Mouse (Mus musculus) midbrain, embryonic 12.5 days (tissue): ENCODE measurements around the gene Dmxl2. TPM values are rescaled to one million over a fixed set of nuclear protein-coding genes. Genes with fewer than 3 reads are reported as not detected.
A peak's percentile ranks its signal among the peaks of the same experiment; 100 is the strongest.

ENCODE experiments used
- ATAC-seq: fragments of 200-750 bp; cut with Nextera tagmentation; 2 replicates; pipeline ENCODE4 v1.8.0; 2017; ENCODE audit warnings: low read depth, moderate TSS enrichment, moderate library complexity; ENCODE audit not compliant: low FRiP score
- H3K27ac ChIP-seq: fragments of 300-500 bp; sonication (generic); replicated peaks from 2 replicates; pipeline ENCODE4 v1.5.1; 2016; ENCODE audit warnings: mild to moderate bottlenecking
- H3K27me3 ChIP-seq: fragments of 300-500 bp; sonication (generic); 2 replicates; pipeline ENCODE4 v1.6.1; 2016; ENCODE audit warnings: mild to moderate bottlenecking
- H3K36me3 ChIP-seq: fragments of 300-500 bp; sonication (generic); 2 replicates; pipeline ENCODE4 v1.6.1; 2016
- H3K4me1 ChIP-seq: fragments of 300-500 bp; sonication (generic); 2 replicates; pipeline ENCODE4 v1.6.1; 2016
- H3K4me2 ChIP-seq: fragments of 300-500 bp; sonication (generic); replicated peaks from 2 replicates; pipeline ENCODE4 v1.6.1; 2016; ENCODE audit warnings: mild to moderate bottlenecking, moderate library complexity
- H3K4me3 ChIP-seq: fragments of 300-500 bp; sonication (generic); 2 replicates; pipeline ENCODE4 v1.5.1; 2016; ENCODE audit warnings: mild to moderate bottlenecking
- H3K9ac ChIP-seq: fragments of 300-500 bp; sonication (generic); replicated peaks from 2 replicates; pipeline ENCODE4 v1.6.1; 2016; ENCODE audit warnings: mild to moderate bottlenecking, moderate library complexity
- H3K9me3 ChIP-seq: fragments of 300-500 bp; sonication (generic); 2 replicates; pipeline ENCODE4 v1.6.1; 2016; ENCODE audit warnings: mild to moderate bottlenecking
- WGBS: fragments of 180-500 bp; shearing (Covaris S2); methylation state at CpG from one replicate; pipeline ENCODE4 v1.1.7; 2016; 5-methylcytosine and 5-hydroxymethylcytosine counted together
- polyA plus RNA-seq: library from polyadenylated mRNA; unstranded; fragments of >200 nt; fragmentation: Nextera tagmentation; extraction: Ambion mirVana; gene quantifications from 2 replicates; pipeline ENCODE4 v1.2.1, GENCODE M21; 2016

Gene Dmxl2
- polyA plus RNA-seq, 1 experiment from 2014 or later = 20.8 TPM

DNA sequence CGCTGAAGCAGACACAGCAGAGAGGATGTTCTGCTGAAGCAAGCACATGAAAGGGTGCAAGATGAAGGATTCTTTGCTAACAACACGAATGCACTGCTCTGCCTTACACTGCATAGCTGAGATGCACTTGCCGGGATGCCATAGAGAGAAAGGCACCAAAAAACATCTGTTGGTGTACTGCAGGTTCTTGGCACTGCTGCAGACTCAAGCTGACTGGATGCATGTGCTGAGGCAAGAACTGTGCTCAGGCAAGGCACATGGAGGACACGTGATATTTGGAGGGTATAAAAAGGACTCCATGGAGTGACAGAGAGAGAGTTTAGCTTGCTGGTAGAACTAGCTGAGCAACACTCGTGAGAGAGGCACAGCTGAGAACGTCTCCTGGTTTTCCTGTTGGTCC, 62.4 kb downstream of the Dmxl2 start:
- Histone ChIP-seq H3K9ac (no peak overlapping the region), H3K27ac (no peak overlapping the region), H3K4me1 (no peaks in the 10 kb centered on the region), H3K4me3 (no peak overlapping the region), H3K4me2 (no peak overlapping the region), H3K36me3 (no peaks in the 10 kb centered on the region), H3K9me3 (no peaks in the 10 kb centered on the region), H3K27me3 (no peaks in the 10 kb centered on the region)
- WGBS = 85% methylated on average over 6 of the region's 6 CpGs
- ATAC-seq = no peak

DNA sequence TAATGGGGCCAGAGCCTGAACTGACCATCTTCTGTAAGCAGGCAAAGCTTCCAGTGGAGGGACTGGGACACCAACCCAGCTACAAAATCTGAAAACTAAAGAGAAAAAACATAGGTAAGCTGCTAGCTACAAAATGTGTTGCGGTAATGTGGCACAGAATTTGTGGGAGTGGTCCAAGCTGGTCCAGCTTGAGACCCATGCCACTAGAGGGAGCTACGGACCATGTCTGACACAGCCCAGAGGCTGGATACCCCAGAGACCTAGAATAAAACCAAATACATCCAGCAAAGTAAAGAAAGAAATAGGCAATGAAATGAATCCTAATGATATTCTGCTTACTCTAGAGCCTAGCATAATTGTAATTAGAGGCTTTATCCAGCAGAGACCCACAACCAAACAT, 63.2 kb downstream of the Dmxl2 start:
- no peaks in the 10 kb centered on the region for H3K4me1 ChIP-seq
- H3K36me3 ChIP-seq = no peaks in the 10 kb centered on the region
- H3K27me3 ChIP-seq = no peaks in the 10 kb centered on the region
- ATAC-seq = no peak
- WGBS = 33% methylated on average over 2 of the region's 2 CpGs
- no peak overlapping the region for H3K27ac ChIP-seq
- H3K9ac ChIP-seq = no peak overlapping the region
- H3K4me2 ChIP-seq = no peak overlapping the region
- H3K4me3 ChIP-seq = no peak overlapping the region
- no peaks in the 10 kb centered on the region for H3K9me3 ChIP-seq

DNA sequence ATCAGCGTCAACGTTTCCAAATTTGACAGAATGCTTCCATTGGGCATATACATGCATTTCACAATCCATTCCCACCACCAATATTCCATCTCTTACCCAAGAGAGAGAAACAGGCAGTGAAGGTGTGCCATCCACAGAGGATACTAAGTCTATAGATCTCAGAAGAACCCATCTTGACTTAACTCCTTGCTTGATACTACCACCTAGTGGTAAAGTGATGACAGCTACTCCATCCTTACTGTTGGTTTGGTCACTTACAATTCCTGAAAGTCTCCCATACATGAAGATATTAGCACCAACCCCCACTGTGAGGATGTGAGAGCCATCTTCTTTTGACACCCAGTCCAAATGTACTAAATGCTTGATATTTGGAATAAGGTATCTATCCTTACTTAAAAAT, 85.2 kb downstream of the Dmxl2 start:
- H3K27me3 ChIP-seq = no peaks in the 10 kb centered on the region
- no peak for ATAC-seq
- WGBS = 92% methylated on average over 2 of the region's 2 CpGs
- no peak overlapping the region for H3K9ac ChIP-seq
- no peak overlapping the region for H3K4me3 ChIP-seq
- no peak overlapping the region for H3K4me2 ChIP-seq
- H3K36me3 ChIP-seq = peaks cover 6% of the 10 kb centered on the region
- no peaks in the 10 kb centered on the region for H3K9me3 ChIP-seq
- no peak overlapping the region for H3K27ac ChIP-seq
- no peaks in the 10 kb centered on the region for H3K4me1 ChIP-seq

DNA sequence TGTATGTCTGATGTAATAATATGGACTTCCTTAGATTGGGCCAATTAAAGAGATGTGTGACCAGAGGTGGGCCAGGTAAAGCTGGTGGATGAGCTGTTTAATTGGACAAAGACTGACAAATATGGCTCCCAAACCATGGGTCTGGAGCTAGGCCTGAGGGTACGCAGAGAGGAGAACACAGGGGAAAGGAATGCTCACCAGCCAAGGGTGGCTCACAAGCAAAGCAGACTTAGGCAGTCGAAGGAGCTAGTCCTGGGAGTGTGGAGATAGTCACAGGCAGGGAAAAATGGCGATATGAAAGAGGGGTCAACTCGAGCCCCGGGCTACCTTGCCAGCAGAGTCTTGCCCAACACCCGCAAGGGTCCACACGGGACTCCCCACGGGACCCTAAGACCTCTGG, 144.7 kb downstream of the Dmxl2 start:
- H3K4me2 ChIP-seq = no peak overlapping the region
- H3K9me3 ChIP-seq = no peaks in the 10 kb centered on the region
- WGBS = 92% methylated on average over 6 of the region's 8 CpGs
- H3K36me3 ChIP-seq = no peaks in the 10 kb centered on the region
- H3K9ac ChIP-seq = no peak overlapping the region
- no peaks in the 10 kb centered on the region for H3K27me3 ChIP-seq
- H3K4me1 ChIP-seq = no peaks in the 10 kb centered on the region
- H3K27ac ChIP-seq = no peak overlapping the region
- no peak for ATAC-seq
- H3K4me3 ChIP-seq = no peak overlapping the region

DNA sequence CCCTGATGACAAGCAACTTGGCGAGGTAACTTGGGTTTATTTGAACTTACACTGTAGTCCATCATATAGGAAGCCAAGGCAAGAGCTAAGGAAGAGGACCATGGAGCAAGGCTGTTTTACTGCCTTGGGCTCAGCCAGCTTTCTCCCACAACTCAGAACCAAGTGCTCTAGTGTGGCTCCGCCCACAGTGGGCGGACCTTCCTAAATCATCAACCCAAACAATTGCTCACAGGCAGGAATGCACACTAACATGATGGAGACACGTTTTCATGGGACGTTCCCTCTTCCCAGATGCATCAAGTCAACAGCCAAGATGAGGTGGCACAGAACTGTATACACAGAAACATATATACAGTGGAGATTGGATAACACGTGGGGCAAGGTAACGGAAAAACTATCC, 159.4 kb downstream of the Dmxl2 start:
- Histone ChIP-seq H3K27me3 (no peaks in the 10 kb centered on the region), H3K9ac (no peak overlapping the region), H3K36me3 (no peaks in the 10 kb centered on the region), H3K4me1 (no peaks in the 10 kb centered on the region), H3K27ac (no peak overlapping the region), H3K4me2 (no peak overlapping the region), H3K9me3 (no peaks in the 10 kb centered on the region), H3K4me3 (no peak overlapping the region)
- no peak for ATAC-seq
- 83% methylated on average over 7 of the region's 7 CpGs for WGBS

DNA sequence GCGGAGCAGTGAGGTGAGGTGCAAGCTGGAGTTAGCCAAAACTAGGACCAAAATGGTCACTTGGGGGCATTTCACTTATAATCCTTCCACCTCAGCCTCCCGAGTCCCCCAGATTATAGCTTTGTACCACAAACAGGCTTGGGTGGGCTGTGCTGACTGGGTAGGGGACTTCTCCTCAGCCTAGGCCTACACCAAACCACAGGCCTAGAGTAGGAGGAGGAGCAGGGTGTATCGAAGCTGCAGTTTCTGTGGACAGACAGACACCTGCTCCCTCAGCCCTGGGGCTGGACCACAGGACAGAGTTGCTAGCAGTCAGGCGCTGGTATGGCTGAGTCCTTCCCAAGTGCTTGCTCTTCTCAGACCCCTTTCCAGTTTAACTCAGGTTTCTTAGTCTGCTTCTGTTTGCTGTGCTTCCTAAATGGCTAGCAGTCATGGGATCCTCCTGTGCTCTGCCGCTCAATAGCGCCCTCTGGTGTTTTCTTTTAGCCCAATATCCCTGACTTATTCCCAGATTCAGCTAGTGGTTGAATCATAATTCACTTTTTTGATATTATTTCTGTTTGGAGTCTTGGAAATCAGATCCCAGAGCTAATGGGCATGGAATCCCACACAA, 164.8 kb downstream of the Dmxl2 start:
- no peaks in the 10 kb centered on the region for H3K36me3 ChIP-seq
- peaks cover 10% of the 10 kb centered on the region; the same call in 1 of the 2 replicates for H3K4me1 ChIP-seq
- ATAC-seq = peak; percentile 41; the same call in 1 of the 2 replicates
- no peak overlapping the region for H3K9ac ChIP-seq
- WGBS = 51% methylated on average over 6 of the region's 6 CpGs
- H3K27me3 ChIP-seq = no peaks in the 10 kb centered on the region
- H3K9me3 ChIP-seq = no peaks in the 10 kb centered on the region
- no peak overlapping the region for H3K4me3 ChIP-seq
- H3K27ac ChIP-seq = no peak overlapping the region
- no peak overlapping the region for H3K4me2 ChIP-seq

DNA sequence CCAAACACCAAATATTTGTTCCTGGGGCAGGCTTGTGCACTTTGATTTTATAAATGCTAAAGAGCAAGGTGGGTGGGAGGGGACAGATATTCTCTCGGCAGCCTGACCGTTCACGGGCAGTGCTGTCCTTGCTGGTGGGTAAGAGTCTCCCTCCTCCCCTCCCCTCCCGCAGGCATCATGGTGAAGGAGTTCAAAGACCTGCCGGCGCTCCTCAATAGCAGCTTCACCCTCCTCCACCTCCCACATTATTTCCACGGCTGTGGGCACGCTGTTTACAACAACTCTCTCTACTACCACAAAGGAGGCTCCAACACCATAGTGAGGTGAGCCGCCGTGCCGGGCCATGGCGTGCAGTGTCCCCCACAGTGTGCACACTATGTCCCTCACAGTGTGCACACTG, 165.8 kb downstream of the Dmxl2 start:
- Histone ChIP-seq H3K36me3 (no peaks in the 10 kb centered on the region), H3K9me3 (no peaks in the 10 kb centered on the region), H3K4me1 (peaks cover 10% of the 10 kb centered on the region; the same call in 1 of the 2 replicates), H3K4me3 (no peak overlapping the region), H3K9ac (no peak overlapping the region), H3K27ac (no peak overlapping the region), H3K4me2 (no peak overlapping the region), H3K27me3 (no peaks in the 10 kb centered on the region)
- 0 out of 2 replicates have a peak, but pooled peaks have one; percentile 47 for ATAC-seq
- 54% methylated on average over 12 of the region's 12 CpGs for WGBS

DNA sequence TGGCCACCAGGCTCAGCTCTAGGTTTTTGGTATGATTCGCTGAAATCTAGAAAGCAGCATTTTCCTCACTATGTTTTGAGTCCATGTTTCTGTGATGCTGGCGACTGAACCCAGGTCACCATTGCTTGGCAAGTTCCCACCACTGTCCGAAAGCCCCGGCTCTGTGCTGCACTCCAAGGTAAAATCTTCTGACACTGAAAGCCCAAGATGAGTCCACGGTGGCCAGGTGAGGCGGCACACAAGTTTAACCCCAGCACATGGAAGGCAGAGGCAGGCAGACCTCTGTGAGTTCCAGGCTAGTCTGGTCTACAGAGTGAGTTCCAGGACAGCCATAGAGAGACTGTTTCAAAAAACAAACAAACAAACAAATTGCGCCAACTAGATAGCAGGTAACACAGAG, 172.2 kb downstream of the Dmxl2 start:
- H3K27ac ChIP-seq = no peak overlapping the region
- no peak overlapping the region for H3K4me3 ChIP-seq
- H3K9ac ChIP-seq = no peak overlapping the region
- H3K9me3 ChIP-seq = no peaks in the 10 kb centered on the region
- WGBS = 90% methylated on average over 7 of the region's 7 CpGs
- H3K27me3 ChIP-seq = no peaks in the 10 kb centered on the region
- H3K4me1 ChIP-seq = 0 out of 2 replicates have a peak, but pooled peaks cover 5% of the 10 kb centered on the region
- no peaks in the 10 kb centered on the region for H3K36me3 ChIP-seq
- ATAC-seq = no peak
- H3K4me2 ChIP-seq = no peak overlapping the region

DNA sequence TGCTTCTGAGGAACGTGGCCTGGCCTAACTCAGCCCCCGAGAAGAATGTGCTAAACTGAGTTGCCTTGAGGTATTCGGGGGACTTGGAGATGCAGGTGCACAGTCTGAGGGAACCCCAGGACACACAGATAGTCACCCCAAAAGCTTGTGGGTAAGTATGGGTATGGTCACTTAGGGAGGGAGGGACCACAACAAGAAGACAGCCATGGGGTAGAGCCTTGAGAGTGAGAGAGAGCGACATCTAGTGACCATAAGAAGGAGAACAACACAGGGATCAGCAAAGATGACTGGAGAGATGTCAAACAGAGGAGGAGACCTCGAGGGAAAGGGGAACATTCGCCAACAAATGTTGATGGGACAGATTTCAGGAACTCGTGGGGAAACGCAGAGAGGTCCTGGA, 178.0 kb downstream of the Dmxl2 start:
- Histone ChIP-seq H3K27ac (no peak overlapping the region), H3K36me3 (no peaks in the 10 kb centered on the region), H3K9ac (no peak overlapping the region), H3K4me1 (no peaks in the 10 kb centered on the region), H3K4me3 (no peak overlapping the region), H3K4me2 (no peak overlapping the region), H3K27me3 (no peaks in the 10 kb centered on the region), H3K9me3 (no peaks in the 10 kb centered on the region)
- WGBS = 44% methylated on average over 8 of the region's 8 CpGs
- ATAC-seq = 0 out of 2 replicates have a peak, but pooled peaks have one; percentile 30

DNA sequence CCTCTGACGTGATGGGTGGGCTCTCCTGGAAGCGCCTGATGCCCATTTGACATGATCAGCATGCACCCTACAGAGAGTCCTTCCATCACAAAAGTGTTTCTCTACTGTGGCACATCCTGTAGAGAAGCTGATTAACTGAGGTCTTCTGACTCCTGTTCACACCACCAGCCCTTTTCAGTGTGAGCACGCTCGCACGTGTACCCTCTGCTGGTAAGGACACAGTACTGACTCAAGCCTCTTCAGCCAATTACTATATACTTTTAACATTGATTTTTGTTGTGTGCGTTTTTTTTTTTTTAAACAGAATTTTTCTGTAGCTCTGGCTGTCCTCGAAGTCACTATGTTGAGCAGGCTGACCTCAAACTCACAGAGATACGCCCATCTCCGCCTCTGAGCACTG, 185.1 kb downstream of the Dmxl2 start:
- no peaks in the 10 kb centered on the region for H3K36me3 ChIP-seq
- H3K4me2 ChIP-seq = no peak overlapping the region
- H3K9me3 ChIP-seq = no peaks in the 10 kb centered on the region
- whole genome bisulfite sequencing = 77% methylated on average over 9 of the region's 9 CpGs
- ATAC-seq = no peak
- no peak overlapping the region for H3K4me3 ChIP-seq
- no peaks in the 10 kb centered on the region for H3K4me1 ChIP-seq
- no peak overlapping the region for H3K9ac ChIP-seq
- H3K27me3 ChIP-seq = no peaks in the 10 kb centered on the region
- H3K27ac ChIP-seq = no peak overlapping the region

Other genes with a start within 250 kb of the Dmxl2 start
- not detected in 2 replicates for gene Cyp19a1, start 233.5 kb downstream of the Dmxl2 start, polyA plus RNA-seq
- gene Gldn, start 215.1 kb downstream of the Dmxl2 start, polyA plus RNA-seq = 0.07 and 0.08 TPM in 2 replicates
- gene Sh2d7, start 37.4 kb upstream of the Dmxl2 start, polyA plus RNA-seq = 0.13 TPM in 1 of 2 replicates, not detected in the other
- gene Cib2, start 58.6 kb upstream of the Dmxl2 start, polyA plus RNA-seq = 17.4 and 18.6 TPM in 2 replicates
- gene Idh3a, start 84.7 kb upstream of the Dmxl2 start, polyA plus RNA-seq = 101 and 102 TPM in 2 replicates
- 10.7 and 11.7 TPM in 2 replicates for gene Acsbg1, start 160.2 kb upstream of the Dmxl2 start, polyA plus RNA-seq
- 3.7 and 4.4 TPM in 2 replicates for gene Dnaja4, start 197.2 kb upstream of the Dmxl2 start, polyA plus RNA-seq
- gene Wdr61, start 232.9 kb upstream of the Dmxl2 start, polyA plus RNA-seq = 128 and 134 TPM in 2 replicates